Mouse (Mus musculus) embryonic facial prominence, embryonic 10.5 days (tissue): ENCODE data around the gene Farsa. TPM values are rescaled to one million over a fixed set of nuclear protein-coding genes. Genes with fewer than 3 reads are reported as not detected.

Source experiments
- DNase-seq: peaks from one replicate; pipeline ENCODE4 v3.0.0-alpha.2; 2017; ENCODE audit warnings: low spot score
- H3K27ac ChIP-seq: fragments of 300-500 bp; sonication (generic); replicated peaks from 2 replicates; pipeline ENCODE4 v1.5.1; 2016; ENCODE audit warnings: mild to moderate bottlenecking
- H3K27me3 ChIP-seq: fragments of 300-500 bp; sonication (generic); replicated peaks from 2 replicates; pipeline ENCODE4 v1.6.1; 2016; ENCODE audit warnings: low read depth, mild to moderate bottlenecking; ENCODE audit not compliant: poor library complexity, severe bottlenecking
- H3K36me3 ChIP-seq: fragments of 300-500 bp; sonication (generic); replicated peaks from 2 replicates; pipeline ENCODE4 v1.6.1; 2016; ENCODE audit warnings: mild to moderate bottlenecking, moderate library complexity
- H3K4me1 ChIP-seq: fragments of 300-500 bp; sonication (generic); 2 replicates; pipeline ENCODE4 v1.6.1; 2016
- H3K4me3 ChIP-seq: fragments of 300-500 bp; sonication (generic); 2 replicates; pipeline ENCODE4 v1.5.1; 2016; ENCODE audit warnings: mild to moderate bottlenecking, moderate library complexity
- H3K9me3 ChIP-seq: fragments of 300-500 bp; sonication (generic); 2 replicates; pipeline ENCODE4 v1.6.1; 2016; ENCODE audit warnings: mild to moderate bottlenecking
- WGBS: fragments of 180-500 bp; shearing (Covaris S2); methylation state at CpG from one replicate; pipeline ENCODE4 v1.1.7; 2016; 5-methylcytosine and 5-hydroxymethylcytosine counted together
- microRNA-seq: library from miRNA; unstranded; fragments of <30 nt; microRNA quantifications from one replicate; pipeline ENCODE4, GENCODE M21; 2017
- polyA plus RNA-seq: library from polyadenylated mRNA; unstranded; fragments of >200 nt; fragmentation: Nextera tagmentation; extraction: Ambion mirVana; gene quantifications from 2 replicates; pipeline ENCODE4 v1.2.1, GENCODE M21; 2016

The Farsa gene
- polyA plus RNA-seq, 1 experiment from 2014 or later: 133 TPM

DNA sequence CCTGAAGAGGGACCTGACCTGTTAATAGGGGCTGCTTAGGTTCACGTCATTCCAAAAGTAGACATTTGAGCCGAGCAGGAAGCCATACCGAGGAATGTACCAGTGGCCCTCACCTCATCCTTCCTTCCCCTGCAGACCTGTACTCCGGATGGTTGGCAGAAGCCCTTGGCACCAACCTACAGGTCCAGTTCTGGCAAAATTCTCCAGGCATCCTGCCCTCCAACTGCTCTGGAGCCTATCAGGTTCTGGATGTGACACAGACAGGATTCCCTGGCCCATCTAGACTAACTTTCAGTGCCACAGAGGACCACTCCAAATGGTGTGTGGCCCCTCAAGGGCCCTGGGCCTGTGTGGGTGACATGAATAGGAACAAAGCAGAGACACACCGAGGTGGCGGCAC, 53.8 kb downstream of the Farsa start:
- Histone ChIP-seq H3K36me3 (peaks cover 12% of the 10 kb centered on the region), H3K27me3 (peaks cover 70% of the 10 kb centered on the region), H3K9me3 (peaks cover 6% of the 10 kb centered on the region; the same call in 1 of the 2 replicates), H3K4me3 (no peak overlapping the region), H3K4me1 (peaks cover 37% of the 10 kb centered on the region), H3K27ac (no peak overlapping the region)
- no peak for DNase-seq
- 83% methylated on average over 6 of the region's 6 CpGs for WGBS

DNA sequence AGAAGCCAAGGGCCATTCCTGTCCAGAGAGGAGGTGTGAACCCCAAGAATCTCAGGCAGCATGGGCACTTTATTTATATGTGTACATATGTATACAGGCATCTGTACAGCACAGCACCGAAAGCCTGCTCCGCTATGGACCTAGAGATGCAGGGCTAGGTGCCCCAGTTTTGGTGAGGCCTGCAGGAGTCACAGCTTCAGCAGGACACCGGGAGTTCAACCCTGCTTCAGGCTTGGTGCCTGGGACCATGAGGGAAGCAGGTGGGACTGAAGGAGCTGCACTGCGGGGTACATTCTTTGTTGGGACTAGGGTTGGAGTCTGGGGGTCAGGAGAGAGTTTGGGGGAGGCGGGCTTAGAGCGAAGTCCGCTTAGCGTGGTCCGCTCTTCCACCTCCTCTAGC, 55.1 kb downstream of the Farsa start:
- Histone ChIP-seq H3K27me3 (peaks cover 83% of the 10 kb centered on the region), H3K36me3 (peaks cover 15% of the 10 kb centered on the region), H3K4me1 (peaks cover 37% of the 10 kb centered on the region), H3K9me3 (peaks cover 6% of the 10 kb centered on the region; the same call in 1 of the 2 replicates), H3K4me3 (no peak overlapping the region), H3K27ac (no peak overlapping the region)
- WGBS: 80% methylated on average over 9 of the region's 9 CpGs
- DNase-seq: no peak

DNA sequence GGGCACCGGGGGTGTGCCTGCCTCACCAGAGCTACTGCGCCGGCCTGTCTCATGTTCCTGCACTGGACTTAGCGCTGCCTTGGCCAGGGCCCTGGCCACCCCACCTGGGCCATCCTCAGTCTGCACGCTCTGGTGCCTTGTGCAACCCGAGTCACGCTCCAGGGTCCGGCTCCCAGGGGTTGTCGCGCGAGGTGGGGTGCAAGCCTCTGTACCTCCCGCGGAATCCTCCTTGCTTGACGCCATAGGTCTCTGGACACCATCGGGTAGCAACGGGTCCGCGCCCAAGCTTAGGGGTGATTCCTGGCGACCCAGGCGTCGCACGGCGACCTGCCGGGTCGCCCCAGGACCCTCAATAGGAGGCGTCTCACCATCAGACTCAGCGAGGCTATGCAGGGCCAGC, 55.6 kb downstream of the Farsa start:
- H3K36me3 ChIP-seq: peaks cover 15% of the 10 kb centered on the region
- WGBS: 22% methylated on average over 27 of the region's 27 CpGs
- H3K27me3 ChIP-seq: peaks cover 88% of the 10 kb centered on the region
- H3K4me3 ChIP-seq: peak overlapping the region; percentile 61
- peaks cover 37% of the 10 kb centered on the region for H3K4me1 ChIP-seq
- H3K27ac ChIP-seq: no peak overlapping the region
- no peak for DNase-seq
- peaks cover 6% of the 10 kb centered on the region; the same call in 1 of the 2 replicates for H3K9me3 ChIP-seq

DNA sequence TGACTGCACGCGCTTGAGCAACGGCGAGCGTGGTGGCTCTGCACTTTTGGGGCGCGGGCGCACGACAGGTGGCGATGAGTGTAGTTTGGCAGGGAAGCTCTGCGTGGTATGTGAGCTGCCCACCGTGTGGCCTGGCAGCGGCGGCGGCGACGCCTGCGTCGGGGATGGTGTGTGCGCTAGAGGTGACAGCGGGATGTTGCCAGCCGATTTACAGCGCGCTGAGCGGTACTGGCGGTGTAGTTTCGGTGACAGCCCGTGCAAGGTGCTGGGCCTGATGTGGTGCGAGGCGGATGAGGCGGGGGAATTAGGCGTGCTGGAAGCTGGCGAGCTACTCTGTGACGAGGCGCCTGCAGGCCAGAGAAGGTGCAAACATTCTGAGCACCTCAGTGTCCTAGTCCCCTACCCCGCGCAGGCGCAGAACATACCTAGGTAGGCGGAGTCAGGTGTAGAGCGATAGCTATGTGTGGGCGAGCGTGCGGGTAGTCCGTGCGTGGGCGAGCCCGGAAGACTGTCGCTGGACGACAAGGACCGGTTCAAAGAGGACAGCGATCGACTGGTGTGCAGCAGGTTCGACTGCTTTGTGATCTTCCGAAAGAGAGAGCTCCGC, 56.2 kb downstream of the Farsa start:
- Histone ChIP-seq H3K4me3 (peak overlapping the region; percentile 61), H3K4me1 (peaks cover 43% of the 10 kb centered on the region), H3K36me3 (peaks cover 15% of the 10 kb centered on the region), H3K9me3 (peaks cover 6% of the 10 kb centered on the region; the same call in 1 of the 2 replicates), H3K27me3 (peaks cover 94% of the 10 kb centered on the region), H3K27ac (peak overlapping the region; percentile 30)
- peak; percentile 78 for DNase-seq
- 1% methylated on average over 55 of the region's 55 CpGs for WGBS

DNA sequence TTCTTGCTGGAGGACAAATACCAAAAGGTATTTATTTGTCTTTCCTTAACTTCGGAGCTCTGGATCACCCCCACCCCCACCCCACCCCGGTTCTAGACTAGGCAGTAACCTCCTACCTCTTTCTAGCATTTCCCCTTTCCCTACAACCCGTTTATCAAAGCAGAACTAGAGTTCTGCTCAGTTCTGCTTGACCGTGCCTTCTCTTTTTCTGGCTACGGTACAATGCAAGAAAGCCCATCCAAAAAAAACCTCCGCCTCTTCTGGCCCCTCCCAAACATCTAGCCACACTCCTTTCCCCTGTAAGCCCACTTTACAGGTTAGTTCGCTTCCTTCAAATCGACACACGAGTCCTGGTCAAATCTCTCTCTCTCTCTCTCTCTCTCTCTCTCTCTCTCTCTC, 56.7 kb downstream of the Farsa start:
- Histone ChIP-seq H3K4me3 (peak overlapping the region; percentile 61), H3K4me1 (peaks cover 41% of the 10 kb centered on the region), H3K36me3 (peaks cover 15% of the 10 kb centered on the region), H3K9me3 (peaks cover 6% of the 10 kb centered on the region; the same call in 1 of the 2 replicates), H3K27ac (peak overlapping the region; percentile 30; the same call in 1 of the 2 replicates), H3K27me3 (peaks cover 99% of the 10 kb centered on the region)
- 18% methylated on average over 9 of the region's 9 CpGs for WGBS
- DNase-seq: no peak

DNA sequence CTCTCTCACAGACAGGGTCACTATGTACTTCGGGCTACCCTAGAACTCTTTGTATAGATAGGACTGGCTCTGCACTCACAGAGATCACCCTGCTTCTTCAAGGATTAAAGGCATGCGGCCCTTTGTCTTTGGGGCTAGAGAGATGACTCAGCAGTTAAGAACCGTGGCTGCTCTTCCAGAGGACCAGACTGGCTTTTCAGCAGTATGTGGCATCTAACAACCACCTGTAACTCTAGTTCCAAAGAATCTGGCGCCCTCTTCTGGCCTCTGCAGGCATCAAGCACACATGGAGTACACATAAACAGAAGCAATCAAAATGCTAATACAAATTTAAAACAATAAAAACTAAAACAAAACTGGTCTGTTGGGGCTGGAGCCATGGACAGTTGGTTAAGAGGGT, 57.2 kb downstream of the Farsa start:
- 34% methylated on average over 4 of the region's 4 CpGs for WGBS
- H3K4me3 ChIP-seq: peak overlapping the region; percentile 61; the same call in 1 of the 2 replicates
- DNase-seq: peak; percentile 48

DNA sequence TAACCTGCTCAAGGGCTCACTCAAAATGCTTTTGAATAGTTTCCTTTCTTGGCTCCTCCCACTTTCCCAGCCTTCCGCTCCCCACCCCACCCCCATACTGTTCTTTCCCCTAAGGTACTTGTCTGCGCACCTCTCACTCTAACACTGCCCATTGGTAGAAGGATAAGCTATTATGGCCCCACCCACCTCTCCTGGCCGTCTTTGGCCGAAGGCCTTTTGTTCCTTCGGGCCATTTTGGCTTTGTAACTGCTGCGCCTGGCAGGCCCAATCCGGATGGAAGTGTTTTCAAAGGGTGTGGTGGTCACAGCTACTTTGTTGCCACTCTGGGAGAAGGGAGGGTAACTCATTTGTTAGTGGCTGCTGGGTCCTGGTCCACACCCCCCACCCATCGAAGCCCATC, 58.5 kb downstream of the Farsa start:
- Histone ChIP-seq H3K4me1 (peaks cover 24% of the 10 kb centered on the region), H3K27ac (no peak overlapping the region), H3K36me3 (peaks cover 15% of the 10 kb centered on the region), H3K4me3 (no peak overlapping the region), H3K9me3 (peaks cover 6% of the 10 kb centered on the region; the same call in 1 of the 2 replicates), H3K27me3 (peaks cover 100% of the 10 kb centered on the region)
- WGBS: 88% methylated on average over 8 of the region's 8 CpGs
- DNase-seq: no peak

More for the DNA sequence above, 57.2 kb downstream of the Farsa start:
- H3K9me3 ChIP-seq: peaks cover 6% of the 10 kb centered on the region; the same call in 1 of the 2 replicates
- peaks cover 100% of the 10 kb centered on the region for H3K27me3 ChIP-seq
- H3K36me3 ChIP-seq: peaks cover 15% of the 10 kb centered on the region
- H3K4me1 ChIP-seq: peaks cover 37% of the 10 kb centered on the region
- H3K27ac ChIP-seq: no peak overlapping the region

DNA sequence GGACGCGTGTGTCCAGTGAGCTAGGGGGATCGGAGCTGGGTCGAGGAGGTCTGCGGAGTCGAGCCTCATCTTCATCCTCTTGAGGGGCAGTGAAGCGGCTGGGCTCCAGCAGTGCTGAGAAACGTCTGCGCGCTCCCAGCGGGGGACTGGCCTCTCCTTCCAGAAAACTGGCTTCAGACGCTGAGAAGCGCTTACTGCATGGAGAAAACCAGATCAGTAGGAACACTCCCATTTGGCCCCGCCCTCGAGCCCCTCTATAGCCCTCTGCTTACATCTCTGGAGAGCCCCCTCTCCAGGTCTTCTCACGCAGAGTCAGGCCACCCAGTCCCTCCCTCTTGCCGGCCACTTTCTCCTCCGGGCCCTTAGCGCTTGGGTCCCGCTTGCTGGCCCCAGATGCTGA, 61.0 kb downstream of the Farsa start:
- 26% methylated on average over 20 of the region's 20 CpGs for WGBS
- no peak overlapping the region; the same call in 1 of the 2 replicates for H3K4me3 ChIP-seq
- no peak for DNase-seq
- H3K4me1 ChIP-seq: peaks cover 16% of the 10 kb centered on the region
- peaks cover 6% of the 10 kb centered on the region; the same call in 1 of the 2 replicates for H3K9me3 ChIP-seq
- H3K36me3 ChIP-seq: peaks cover 7% of the 10 kb centered on the region
- H3K27ac ChIP-seq: no peak overlapping the region
- peaks cover 77% of the 10 kb centered on the region for H3K27me3 ChIP-seq

DNA sequence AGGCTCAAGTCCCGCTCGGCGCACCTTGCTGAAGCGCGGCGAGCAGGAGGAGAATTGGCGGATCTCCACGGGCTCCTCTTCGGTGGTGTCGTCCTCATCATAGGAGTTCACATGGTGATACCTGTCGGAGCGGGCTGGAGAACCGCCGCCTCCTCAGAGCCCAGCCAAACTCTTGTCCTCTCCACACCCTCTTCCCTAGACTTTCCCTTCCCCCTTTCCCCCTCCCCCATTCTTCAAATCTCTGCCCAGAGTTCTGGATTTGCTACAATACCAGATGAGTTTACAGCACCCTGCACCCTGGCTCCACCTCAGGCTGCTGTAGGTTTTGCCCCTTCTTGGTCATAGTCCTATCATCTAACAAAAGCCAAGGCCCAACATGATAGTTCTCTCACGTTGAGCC, 61.9 kb downstream of the Farsa start:
- peaks cover 7% of the 10 kb centered on the region; the same call in 1 of the 2 replicates for H3K4me1 ChIP-seq
- 94% methylated on average over 15 of the region's 15 CpGs for WGBS
- peaks cover 6% of the 10 kb centered on the region; the same call in 1 of the 2 replicates for H3K9me3 ChIP-seq
- DNase-seq: no peak
- peaks cover 7% of the 10 kb centered on the region for H3K36me3 ChIP-seq
- H3K27me3 ChIP-seq: peaks cover 70% of the 10 kb centered on the region
- H3K27ac ChIP-seq: no peak overlapping the region
- H3K4me3 ChIP-seq: no peak overlapping the region

Small RNA genes lying within 50 kb of the gene (microRNA-seq; reads per million reads assigned to microRNA genes)
- gene Mir7069: 4.3 reads per million, percentile 10 among the genes with 10 or more reads in this experiment

Other genes starting within 250 kb of the Farsa start
- gene Ier2, start 194.1 kb upstream of the Farsa start, polyA plus RNA-seq: 140 and 148 TPM in 2 replicates
- 69.1 and 71.2 TPM in 2 replicates for gene Trmt1, start 170.7 kb upstream of the Farsa start, polyA plus RNA-seq
- 30.4 and 30.8 TPM in 2 replicates for gene Nacc1, start 169.1 kb upstream of the Farsa start, polyA plus RNA-seq
- 4.3 and 5.5 TPM in 2 replicates for gene Lyl1, start 155.5 kb upstream of the Farsa start, polyA plus RNA-seq
- 1.6 and 3.6 TPM in 2 replicates for gene G430095P16Rik, start 134.0 kb upstream of the Farsa start, polyA plus RNA-seq
- gene Nfix, start 56.6 kb upstream of the Farsa start, polyA plus RNA-seq: 0.29 and 0.77 TPM in 2 replicates
- gene Dand5, start 34.2 kb upstream of the Farsa start, polyA plus RNA-seq: 2.8 and 3.0 TPM in 2 replicates
- 45.2 and 47.3 TPM in 2 replicates for gene Gadd45gip1, start 25.5 kb upstream of the Farsa start, polyA plus RNA-seq
- 112 and 122 TPM in 2 replicates for gene Rad23a, start 16.3 kb upstream of the Farsa start, polyA plus RNA-seq
- 758 and 801 TPM in 2 replicates for gene Calr, start 10.1 kb upstream of the Farsa start, polyA plus RNA-seq
- gene Syce2, start 15.1 kb downstream of the Farsa start, polyA plus RNA-seq: 77.8 and 83.7 TPM in 2 replicates
- 49.6 and 51.8 TPM in 2 replicates for gene Gcdh, start 36.9 kb downstream of the Farsa start, polyA plus RNA-seq
- 14.5 and 15.6 TPM in 2 replicates for gene Klf1, start 44.9 kb downstream of the Farsa start, polyA plus RNA-seq
- 6.1 and 10.1 TPM in 2 replicates for gene Dnase2a, start 51.6 kb downstream of the Farsa start, polyA plus RNA-seq
- gene Mast1, start 80.4 kb downstream of the Farsa start, polyA plus RNA-seq: 2.3 and 3.4 TPM in 2 replicates
- gene Rtbdn, start 90.0 kb downstream of the Farsa start, polyA plus RNA-seq: 0.36 and 0.91 TPM in 2 replicates
- not detected in 2 replicates for gene Gm49661, start 112.4 kb downstream of the Farsa start, polyA plus RNA-seq
- gene Prdx2, start 112.6 kb downstream of the Farsa start, polyA plus RNA-seq: 1,193 and 1,272 TPM in 2 replicates
- 147 and 148 TPM in 2 replicates for gene Rnaseh2a, start 112.8 kb downstream of the Farsa start, polyA plus RNA-seq
- 6.6 and 6.7 TPM in 2 replicates for gene Junb, start 121.7 kb downstream of the Farsa start, polyA plus RNA-seq
- gene Hook2, start 133.6 kb downstream of the Farsa start, polyA plus RNA-seq: 19.5 and 20.0 TPM in 2 replicates
- 0.08 TPM in 1 of 2 replicates, not detected in the other for gene Best2, start 157.5 kb downstream of the Farsa start, polyA plus RNA-seq
- gene Asna1, start 168.3 kb downstream of the Farsa start, polyA plus RNA-seq: 157 TPM in 2 replicates
- 154 and 157 TPM in 2 replicates for gene Trir, start 169.8 kb downstream of the Farsa start, polyA plus RNA-seq
- gene Tnpo2, start 179.9 kb downstream of the Farsa start, polyA plus RNA-seq: 31.2 and 31.5 TPM in 2 replicates
- gene Fbxw9, start 203.1 kb downstream of the Farsa start, polyA plus RNA-seq: 21.4 and 25.1 TPM in 2 replicates
- gene Gm5741, start 211.0 kb downstream of the Farsa start, polyA plus RNA-seq: not detected in 2 replicates
- gene Dhps, start 214.8 kb downstream of the Farsa start, polyA plus RNA-seq: 70.5 and 74.5 TPM in 2 replicates
- 126 and 127 TPM in 2 replicates for gene Wdr83os, start 223.8 kb downstream of the Farsa start, polyA plus RNA-seq
- 64.3 and 65.8 TPM in 2 replicates for gene Wdr83, start 224.3 kb downstream of the Farsa start, polyA plus RNA-seq
- gene Man2b1, start 226.3 kb downstream of the Farsa start, polyA plus RNA-seq: 26.1 and 27.2 TPM in 2 replicates